Mouse (Mus musculus): ENCODE data around the gene Tecpr2. TPM values are rescaled to one million over a fixed set of nuclear protein-coding genes. Genes with fewer than 3 reads are reported as not detected.

Tecpr2 gene
- polyA plus RNA-seq (2014; fragmentation: Illumina TruSeq; extraction: RNeasy Lipid Tissue Mini Kit (QIAGEN cat#74804); ENCODE audit: low read depth, low replicate concordance) = 3.0 TPM

GRCm38 (mm10) chr12:110889036-110890020 lies at the start of gene Tecpr2, which contains the start of gene Cinp:
Gene Tecpr2 (plus strand): TSS chr12:110889264.
Gene Cinp (minus strand): TSS chr12:110889145.

GRCm38 (mm10) chr12:110840348-110841198 lies 48.5 kb upstream of the Tecpr2 start, which contains the start of gene Mok:
Gene Mok (minus strand): TSS chr12:110840939.

GRCm38 (mm10) chr12:110850010-110850928 lies 38.8 kb upstream of the Tecpr2 start, which contains the start of gene Zfp839:
Gene Zfp839 (plus strand): TSS chr12:110850253.

GRCm38 (mm10) chr12:110978607-110979406 lies 89.7 kb downstream of the Tecpr2 start, which contains the start of gene Ankrd9:
Gene Ankrd9 (minus strand): TSS chr12:110979040.

Other genes starting within 250 kb of the Tecpr2 start
- 22.5 TPM for gene 1700001K19Rik, start 206.6 kb upstream of the Tecpr2 start, polyA plus RNA-seq (2014; fragmentation: Illumina TruSeq; extraction: RNeasy Lipid Tissue Mini Kit (QIAGEN cat#74804); ENCODE audit: low read depth, low replicate concordance)
- gene Hsp90aa1, start 186.5 kb upstream of the Tecpr2 start, polyA plus RNA-seq (2014; fragmentation: Illumina TruSeq; extraction: RNeasy Lipid Tissue Mini Kit (QIAGEN cat#74804); ENCODE audit: low read depth, low replicate concordance) = 4,006 TPM
- gene Wdr20, start 151.3 kb upstream of the Tecpr2 start, polyA plus RNA-seq (2014; fragmentation: Illumina TruSeq; extraction: RNeasy Lipid Tissue Mini Kit (QIAGEN cat#74804); ENCODE audit: low read depth, low replicate concordance) = 26.0 TPM
- gene Mok, start 48.3 kb upstream of the Tecpr2 start, polyA plus RNA-seq (2014; fragmentation: Illumina TruSeq; extraction: RNeasy Lipid Tissue Mini Kit (QIAGEN cat#74804); ENCODE audit: low read depth, low replicate concordance) = 88.5 TPM
- gene Zfp839, start 39.0 kb upstream of the Tecpr2 start, polyA plus RNA-seq (2014; fragmentation: Illumina TruSeq; extraction: RNeasy Lipid Tissue Mini Kit (QIAGEN cat#74804); ENCODE audit: low read depth, low replicate concordance) = 4.1 TPM
- 18.9 TPM for gene Cinp, start 119 bp upstream of the Tecpr2 start, polyA plus RNA-seq (2014; fragmentation: Illumina TruSeq; extraction: RNeasy Lipid Tissue Mini Kit (QIAGEN cat#74804); ENCODE audit: low read depth, low replicate concordance)
- gene Ankrd9, start 89.8 kb downstream of the Tecpr2 start, polyA plus RNA-seq (2014; fragmentation: Illumina TruSeq; extraction: RNeasy Lipid Tissue Mini Kit (QIAGEN cat#74804); ENCODE audit: low read depth, low replicate concordance) = 0.38 TPM
- gene Rcor1, start 150.1 kb downstream of the Tecpr2 start, polyA plus RNA-seq (2014; fragmentation: Illumina TruSeq; extraction: RNeasy Lipid Tissue Mini Kit (QIAGEN cat#74804); ENCODE audit: low read depth, low replicate concordance) = 24.1 TPM

All from testis, adult 10 weeks (tissue).